ENCODE assay signal across 34 mouse cellular contexts in the genomic region with DNA sequence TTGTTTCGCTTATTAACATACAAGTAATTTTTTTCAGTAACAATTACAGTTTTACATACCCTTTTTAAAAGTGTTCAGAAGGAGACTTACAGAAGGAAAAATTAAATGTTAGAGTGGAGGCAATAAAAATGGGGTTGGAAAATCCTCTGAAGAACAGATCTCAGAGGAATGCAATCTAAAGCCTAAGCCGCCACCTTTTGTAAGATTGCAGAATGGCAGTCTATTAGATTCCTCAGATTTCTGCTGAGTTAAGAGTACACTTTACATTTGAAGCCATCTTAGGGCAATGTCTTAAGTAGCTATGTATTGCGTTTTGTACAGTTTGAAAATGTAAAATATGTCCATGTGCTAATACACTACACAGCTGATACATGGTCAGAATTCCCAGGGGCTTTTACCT. TPM values are rescaled to one million over a fixed set of nuclear protein-coding genes. Genes with fewer than 3 reads are reported as not detected.
DNase-seq lines count a peak whose midpoint lies in the region; ATAC-seq and TF ChIP-seq lines count a peak whose summit lies in the region.
"Had no signal": no experiment of that assay in that cellular context is flagged by ENCODE, and none has a peak within 500 bp of the region (broad histone marks: within the 10 kb centered on the region; RNA-seq: fewer than 3 reads in every experiment).

No protein-coding gene starts in this region.

- TF ChIP-seq EP300 in lung, postnatal 0 days (IDR thresholded peaks at IDR 0.05) = no peak
- no peak for TF ChIP-seq EP300 in CH12.LX (IDR thresholded peaks at IDR 0.05; ENCODE audit: low read length)

- no peak overlapping the region for H3K4me3 ChIP-seq in hindbrain, postnatal 0 days (ENCODE audit: low read length)
- no peak overlapping the region for H3K4me3 ChIP-seq in hindbrain, embryonic 14.5 days (replicated peaks; ENCODE audit: low read length)
- H3K4me3 ChIP-seq in lung, postnatal 0 days (ENCODE audit: low read depth, low read length) = no peak overlapping the region
- H3K4me3 ChIP-seq in CH12.LX (replicated peaks in 1 of 3; ENCODE audit: low read depth in 2 of 3, low read length in 2 of 3, poor library complexity in 1 of 3) = no peak overlapping the region
- H3K4me3 ChIP-seq: embryonic facial prominence, embryonic 10.5 days; embryonic facial prominence, embryonic 15.5 days; forebrain, embryonic 13.5 days; kidney, embryonic 15.5 days; limb, embryonic 10.5 days; limb, embryonic 15.5 days; liver, embryonic 13.5 days; midbrain, embryonic 12.5 days; neural tube, embryonic 15.5 days had no signal

- no peak overlapping the region for H3K4me2 ChIP-seq in hindbrain, postnatal 0 days (ENCODE audit: low read depth, low read length)
- no peak overlapping the region for H3K4me2 ChIP-seq in hindbrain, embryonic 14.5 days (replicated peaks)
- no peak overlapping the region for H3K4me2 ChIP-seq in lung, postnatal 0 days (replicated peaks; ENCODE audit: low read depth, low read length)
- H3K4me2 ChIP-seq in CH12.LX (ENCODE audit: insufficient read depth, low read depth, poor library complexity, severe bottlenecking) = no peak overlapping the region
- H3K4me2 ChIP-seq: embryonic facial prominence, embryonic 15.5 days; forebrain, embryonic 13.5 days; kidney, embryonic 15.5 days; limb, embryonic 15.5 days; liver, embryonic 13.5 days; midbrain, embryonic 12.5 days; neural tube, embryonic 15.5 days had no signal

- H3K4me1 ChIP-seq in hindbrain, postnatal 0 days (ENCODE audit: insufficient read depth, low read length) = no peaks in the 10 kb centered on the region
- H3K4me1 ChIP-seq in hindbrain, embryonic 14.5 days (replicated peaks; ENCODE audit: control insufficient read depth, insufficient read depth, low read length) = no peaks in the 10 kb centered on the region
- no peaks in the 10 kb centered on the region for H3K4me1 ChIP-seq in lung, postnatal 0 days (ENCODE audit: insufficient read depth, low read depth, low read length)
- no peaks in the 10 kb centered on the region for H3K4me1 ChIP-seq in CH12.LX (ENCODE audit: control insufficient read depth in 1 of 2, insufficient read depth in 2 of 2)
- H3K4me1 ChIP-seq: embryonic facial prominence, embryonic 10.5 days; embryonic facial prominence, embryonic 15.5 days; forebrain, embryonic 13.5 days; kidney, embryonic 15.5 days; limb, embryonic 10.5 days; limb, embryonic 15.5 days; liver, embryonic 13.5 days; midbrain, embryonic 12.5 days; neural tube, embryonic 15.5 days had no signal

- peak; percentile 40 for DNase-seq in hindbrain, postnatal 0 days (ENCODE audit: low spot score)
- no peak for DNase-seq in hindbrain, embryonic 14.5 days (ENCODE audit: low spot score)
- DNase-seq in lung, postnatal 0 days (ENCODE audit: low spot score) = peak; percentile 7
- no peak for DNase-seq in lung, adult 18-20 months
- DNase-seq in CH12.LX (ENCODE audit: extremely low read depth) = no peak
- DNase-seq in brain, embryonic 14.5 days (ENCODE audit: low read depth) = peak; percentile 18
- no peak for DNase-seq in ovary, postnatal 10 days (ENCODE audit: low spot score)
- DNase-seq: adrenal gland, adult 8-10 months; cerebellum, adult 11-12 months; cerebellum, postnatal 10 days; gastrocnemius, postnatal 14 days; heart, postnatal 14 days; kidney, adult 11 months; kidney, postnatal 4 days; layer of hippocampus, adult 9-11 months; liver, embryonic 13.5 days; lung, adult 2 months; right cerebral cortex, postnatal 4 days had no signal

- no peaks in the 10 kb centered on the region for H3K79me2 ChIP-seq in CH12.LX (replicated peaks; ENCODE audit: control insufficient read depth, extremely low read depth, insufficient read depth, poor library complexity, severe bottlenecking)

- in situ Hi-C loops in CH12.LX (cut with MboI; ENCODE audit: low pct_ligation_motif_present, low pct_unique_long_range_greater_than_20kb, low sequenced_read_pairs) = no loop called here

- dilution Hi-C loops in CH12.LX (cut with MboI; ENCODE audit: extremely low pct_ligation_motif_present, extremely low pct_unique_long_range_greater_than_20kb, low sequenced_read_pairs) = no loop called here

- no peak for ATAC-seq in hindbrain, postnatal 0 days
- no peak for ATAC-seq in hindbrain, embryonic 14.5 days (ENCODE audit: low FRiP score)
- no peak for ATAC-seq in lung, postnatal 0 days
- ATAC-seq: CD4-positive, CD25-positive, alpha-beta regulatory T cell, adult 4 months; forebrain, embryonic 13.5 days had no signal

- WGBS in hindbrain, postnatal 0 days = 73% methylated on average over 3 of the region's 3 CpGs
- 82% methylated on average over 3 of the region's 3 CpGs for WGBS in hindbrain, embryonic 14.5 days
- 69% methylated on average over 3 of the region's 3 CpGs for WGBS in lung, postnatal 0 days

- TF ChIP-seq CTCF in hindbrain, postnatal 0 days (IDR thresholded peaks at IDR 0.05; ENCODE audit: low read depth) = peak; percentile 54
- no peak; the same call in 1 of the 2 replicates for TF ChIP-seq CTCF in lung, postnatal 0 days (IDR thresholded peaks at IDR 0.05)
- 0 out of 4 replicates have a peak, but pooled peaks of 1 of the 2 experiments have one; percentile 14 for TF ChIP-seq CTCF in CH12.LX (conservative IDR thresholded peaks at IDR 0.05 in 1 of 2, IDR thresholded peaks at IDR 0.05 in 1 of 2; ENCODE audit: low read depth in 2 of 2, low read length in 2 of 2)
- no peak for TF ChIP-seq CTCF in brain, embryonic 14.5 days (IDR thresholded peaks at IDR 0.05; ENCODE audit: borderline replicate concordance, extremely low read depth, insufficient read depth, insufficient read length)

- no peaks in the 10 kb centered on the region for H3K36me3 ChIP-seq in hindbrain, postnatal 0 days (ENCODE audit: insufficient read depth, low read length)
- no peaks in the 10 kb centered on the region for H3K36me3 ChIP-seq in hindbrain, embryonic 14.5 days (replicated peaks; ENCODE audit: control insufficient read depth, insufficient read depth)
- no peaks in the 10 kb centered on the region for H3K36me3 ChIP-seq in lung, postnatal 0 days (ENCODE audit: insufficient read depth, low read length)
- H3K36me3 ChIP-seq in CH12.LX (replicated peaks in 1 of 2; ENCODE audit: control insufficient read depth in 1 of 2, insufficient read depth in 1 of 2, low read length in 1 of 2) = no peaks in the 10 kb centered on the region
- H3K36me3 ChIP-seq: embryonic facial prominence, embryonic 10.5 days; embryonic facial prominence, embryonic 15.5 days; kidney, embryonic 15.5 days; limb, embryonic 10.5 days; limb, embryonic 15.5 days; liver, embryonic 13.5 days; midbrain, embryonic 12.5 days; neural tube, embryonic 15.5 days had no signal

- TF ChIP-seq RAD21 in CH12.LX (IDR thresholded peaks at IDR 0.05; ENCODE audit: low read depth, low read length) = peak; percentile 11

- no peaks in the 10 kb centered on the region for H3K9me3 ChIP-seq in hindbrain, postnatal 0 days (ENCODE audit: low read length)
- H3K9me3 ChIP-seq in hindbrain, embryonic 14.5 days (ENCODE audit: control insufficient read depth, low read length) = no peaks in the 10 kb centered on the region
- H3K9me3 ChIP-seq in lung, postnatal 0 days (ENCODE audit: low read length) = no peaks in the 10 kb centered on the region
- no peaks in the 10 kb centered on the region for H3K9me3 ChIP-seq in CH12.LX (replicated peaks; ENCODE audit: low read length)
- H3K9me3 ChIP-seq: embryonic facial prominence, embryonic 10.5 days; embryonic facial prominence, embryonic 15.5 days; forebrain, embryonic 13.5 days; kidney, embryonic 15.5 days; limb, embryonic 10.5 days; limb, embryonic 15.5 days; liver, embryonic 13.5 days; midbrain, embryonic 12.5 days; neural tube, embryonic 15.5 days had no signal

- no peaks in the 10 kb centered on the region for H3K27me3 ChIP-seq in hindbrain, postnatal 0 days (ENCODE audit: insufficient read depth, low read length)
- no peaks in the 10 kb centered on the region for H3K27me3 ChIP-seq in hindbrain, embryonic 14.5 days (ENCODE audit: control insufficient read depth, insufficient read depth, low read length)
- H3K27me3 ChIP-seq in lung, postnatal 0 days (replicated peaks; ENCODE audit: insufficient read depth, low read length) = no peaks in the 10 kb centered on the region
- peaks cover 73% of the 10 kb centered on the region for H3K27me3 ChIP-seq in CH12.LX (replicated peaks)
- H3K27me3 ChIP-seq: embryonic facial prominence, embryonic 15.5 days; forebrain, embryonic 13.5 days; liver, embryonic 13.5 days; midbrain, embryonic 12.5 days; neural tube, embryonic 15.5 days had no signal

- H3K27ac ChIP-seq in hindbrain, postnatal 0 days = no peak overlapping the region
- H3K27ac ChIP-seq in hindbrain, embryonic 14.5 days = no peak overlapping the region
- H3K27ac ChIP-seq in lung, postnatal 0 days (ENCODE audit: low read length) = no peak overlapping the region
- no peak overlapping the region for H3K27ac ChIP-seq in CH12.LX (ENCODE audit: insufficient read depth, low read depth)
- H3K27ac ChIP-seq: embryonic facial prominence, embryonic 10.5 days; embryonic facial prominence, embryonic 15.5 days; forebrain, embryonic 13.5 days; kidney, embryonic 15.5 days; limb, embryonic 10.5 days; liver, embryonic 13.5 days; midbrain, embryonic 12.5 days; neural tube, embryonic 15.5 days had no signal

- no peak overlapping the region for H3K9ac ChIP-seq in hindbrain, postnatal 0 days (replicated peaks; ENCODE audit: low read length)
- H3K9ac ChIP-seq in hindbrain, embryonic 14.5 days = no peak overlapping the region
- no peak overlapping the region for H3K9ac ChIP-seq in lung, postnatal 0 days (replicated peaks; ENCODE audit: low read depth)
- no peak overlapping the region for H3K9ac ChIP-seq in CH12.LX (ENCODE audit: insufficient read depth, low read depth)
- H3K9ac ChIP-seq: embryonic facial prominence, embryonic 15.5 days; forebrain, embryonic 13.5 days; kidney, embryonic 15.5 days; limb, embryonic 15.5 days; liver, embryonic 13.5 days; midbrain, embryonic 12.5 days; neural tube, embryonic 15.5 days had no signal

- no peak for TF ChIP-seq POLR2A in CH12.LX (IDR thresholded peaks at IDR 0.05; ENCODE audit: low read depth, low read length)
- no peak for TF ChIP-seq POLR2A in brain, embryonic 14.5 days (IDR thresholded peaks at IDR 0.05; ENCODE audit: borderline replicate concordance, extremely low read depth, insufficient read depth, insufficient read length, poor library complexity, severe bottlenecking)

RNA-seq across cellular contexts. Expression of gene Fkbp6, which starts 47.4 kb away (rescaled TPM):
- not detected in 2 replicates for total RNA-seq in hindbrain, postnatal 0 days (2014; rRNA removed)
- polyA plus RNA-seq in hindbrain, postnatal 0 days (2015; fragmentation: Nextera tagmentation; extraction: Ambion mirVana) = 0.14 and 0.29 TPM in 2 replicates
- polyA plus RNA-seq in hindbrain, embryonic 14.5 days (2014; fragmentation: Nextera tagmentation; extraction: Ambion mirVana) = 0.24 TPM in 1 of 2 replicates, not detected in the other
- polyA plus RNA-seq in lung, postnatal 0 days (2015; fragmentation: Nextera tagmentation; extraction: Ambion mirVana) = not detected in 2 replicates
- not detected in 2 replicates for total RNA-seq in CH12.LX (2012; rRNA removed)
- total RNA-seq in CH12.LX (2014; rRNA removed) = not detected in 2 replicates
- polyA plus RNA-seq in CH12.LX (2012; ENCODE audit: insufficient read length, low read depth) = not detected in 2 replicates
- polyA plus RNA-seq in brain, embryonic 14.5 days (2012; rRNA removed) = 0.06 and 0.40 TPM in 2 replicates
- total RNA-seq: common myeloid progenitor, adult 5-6 weeks; gastrocnemius, postnatal 14 days; megakaryocyte, adult 5-6 weeks had no signal
- polyA plus RNA-seq: CD4-positive, CD25-positive, alpha-beta regulatory T cell, adult 4 months; embryonic facial prominence, embryonic 10.5 days; embryonic facial prominence, embryonic 15.5 days; forebrain, embryonic 13.5 days; heart, embryonic 14.5 days; kidney, embryonic 15.5 days; limb, embryonic 10.5 days; limb, embryonic 15.5 days; liver, embryonic 13.5 days; lung, adult 2 months; midbrain, embryonic 12.5 days; spleen, adult 2 months had no signal

RNA-seq across cellular contexts. Expression of gene Trim50, which starts 50.6 kb away (rescaled TPM):
- not detected in 2 replicates for total RNA-seq in hindbrain, postnatal 0 days (2014; rRNA removed)
- polyA plus RNA-seq in hindbrain, postnatal 0 days (2015; fragmentation: Nextera tagmentation; extraction: Ambion mirVana) = 0.08 TPM in 1 of 2 replicates, not detected in the other
- not detected in 2 replicates for polyA plus RNA-seq in hindbrain, embryonic 14.5 days (2014; fragmentation: Nextera tagmentation; extraction: Ambion mirVana)
- not detected in 2 replicates for polyA plus RNA-seq in lung, postnatal 0 days (2015; fragmentation: Nextera tagmentation; extraction: Ambion mirVana)
- total RNA-seq in CH12.LX (2012; rRNA removed) = not detected in 2 replicates
- total RNA-seq in CH12.LX (2014; rRNA removed) = not detected in 2 replicates
- not detected in 2 replicates for polyA plus RNA-seq in CH12.LX (2012; ENCODE audit: insufficient read length, low read depth)
- polyA plus RNA-seq in brain, embryonic 14.5 days (2012; rRNA removed) = not detected in 2 replicates
- total RNA-seq: adrenal gland, adult 8-10 months; common myeloid progenitor, adult 5-6 weeks; gastrocnemius, postnatal 14 days; granulocyte monocyte progenitor cell, adult 5-6 weeks; heart, postnatal 14 days; left cerebral cortex, postnatal 10 days; megakaryocyte, adult 5-6 weeks had no signal
- polyA plus RNA-seq: CD4-positive, CD25-positive, alpha-beta regulatory T cell, adult 4 months; embryonic facial prominence, embryonic 10.5 days; embryonic facial prominence, embryonic 15.5 days; forebrain, embryonic 13.5 days; heart, embryonic 14.5 days; hindbrain, embryonic 11.5 days; kidney, embryonic 15.5 days; limb, embryonic 10.5 days; limb, embryonic 15.5 days; liver, embryonic 13.5 days; lung, adult 2 months; midbrain, embryonic 12.5 days; neural tube, embryonic 15.5 days had no signal

RNA-seq across cellular contexts. Expression of gene Fzd9, which starts 51.4 kb away (rescaled TPM):
- total RNA-seq in hindbrain, postnatal 0 days (2014; rRNA removed) = 35.1 and 49.8 TPM in 2 replicates
- polyA plus RNA-seq in hindbrain, postnatal 0 days (2015; fragmentation: Nextera tagmentation; extraction: Ambion mirVana) = 18.0 TPM in 2 replicates
- polyA plus RNA-seq in hindbrain, embryonic 14.5 days (2014; fragmentation: Nextera tagmentation; extraction: Ambion mirVana) = 14.7 and 15.9 TPM in 2 replicates
- 0.19 and 0.33 TPM in 2 replicates for polyA plus RNA-seq in lung, postnatal 0 days (2015; fragmentation: Nextera tagmentation; extraction: Ambion mirVana)
- total RNA-seq in CH12.LX (2012; rRNA removed) (not detected in 2 replicates), CH12.LX (2014; rRNA removed) (not detected in 2 replicates)
- not detected in 2 replicates for polyA plus RNA-seq in CH12.LX (2012; ENCODE audit: insufficient read length, low read depth)
- polyA plus RNA-seq in brain, embryonic 14.5 days (2012; rRNA removed) = 17.6 and 20.9 TPM in 2 replicates
- polyA plus RNA-seq: CD4-positive, CD25-positive, alpha-beta regulatory T cell, adult 4 months had no signal

Comparison
In these comparisons a context has a peak if more than half of its experiments do, and no peak if none do; other contexts are left out.
1. DNase-seq: peak in hindbrain, postnatal 0 days (single experiment), lung, postnatal 0 days (single experiment) and brain, embryonic 14.5 days (single experiment); none in hindbrain, embryonic 14.5 days (single experiment), lung, adult 18-20 months (0 of 2), CH12.LX (single experiment) and ovary, postnatal 10 days (single experiment).
2. RNA of gene Fzd9, which starts 51.4 kb away (polyA plus RNA-seq): 18.0 TPM in hindbrain, postnatal 0 days, 17.6 to 20.9 TPM in brain, embryonic 14.5 days and 14.7 to 15.9 TPM in hindbrain, embryonic 14.5 days; 0.19 to 0.33 TPM in lung, postnatal 0 days and not detected in CH12.LX; every median in the first group is over 10 times any median in the second.